Mouse (Mus musculus) yolk sac, embryonic 10.5 days (tissue): ENCODE measurements around the gene Gm20388.

Source experiments
- DNase-seq: peaks from one replicate; pipeline ENCODE4 v3.0.0-alpha.2; 2017; ENCODE audit warnings: low spot score

The Gm20388 gene

DNA sequence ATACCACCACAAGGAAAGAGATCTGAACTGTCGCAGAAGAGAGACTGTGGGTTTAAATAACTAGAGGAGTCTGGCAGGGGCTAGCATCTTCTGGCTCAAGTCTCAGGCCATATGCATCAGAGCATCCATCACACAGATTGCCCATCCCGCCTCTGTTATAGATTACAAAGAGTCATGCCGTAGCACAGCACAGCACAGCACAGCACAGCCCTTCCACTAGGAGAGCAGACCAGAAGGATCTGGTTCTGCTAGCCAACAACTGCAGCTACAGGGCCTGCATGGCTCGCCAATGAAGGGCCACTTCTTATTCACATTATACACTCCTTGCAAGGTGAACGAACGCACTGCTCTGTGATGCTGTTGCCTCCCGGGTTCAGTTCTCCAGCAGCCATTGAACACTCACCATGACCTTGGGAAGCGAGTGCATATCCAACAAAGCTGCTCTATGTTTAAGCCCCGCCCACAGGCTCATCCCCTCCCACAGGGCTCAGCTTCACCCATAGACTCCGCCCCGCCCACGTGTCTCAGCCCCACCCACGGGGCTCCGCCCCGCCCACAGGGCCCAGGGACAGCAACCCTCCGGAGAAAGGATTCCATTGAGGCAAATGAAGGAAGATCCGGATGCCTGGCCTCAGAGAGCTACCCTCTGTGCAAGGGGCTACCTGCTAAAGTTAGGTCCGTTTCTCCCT is 3771.6 kb downstream of the Gm20388 start:
- peak; percentile 87 for DNase-seq

DNA sequence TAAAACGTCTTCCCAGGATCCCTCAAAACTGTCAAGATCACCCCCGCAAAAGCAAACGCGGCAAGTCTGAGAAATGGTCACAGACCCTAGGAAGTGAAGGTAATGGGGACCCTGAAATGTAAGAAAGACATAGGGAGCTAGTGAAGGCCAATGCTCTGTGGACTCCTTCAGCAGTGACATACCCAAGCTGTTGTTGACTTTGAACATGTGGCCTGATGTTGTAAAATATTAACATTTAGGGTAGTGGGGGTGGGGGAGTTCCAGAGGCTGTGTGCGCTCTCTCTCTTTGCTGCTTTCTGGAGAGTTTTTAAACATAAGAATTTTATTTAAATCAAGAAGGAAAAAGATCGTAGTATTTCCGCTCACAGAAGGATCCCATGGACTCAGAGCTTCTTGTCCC is 3772.7 kb downstream of the Gm20388 start:
- DNase-seq = peak; percentile 67

- DNase-seq = no peak
Measured at GRCm38 (mm10) chr8:123684806-123685205, 3774.2 kb downstream of the Gm20388 start.

GRCm38 (mm10) chr8:123685477-123685876 is 3774.8 kb downstream of the Gm20388 start:
- DNase-seq = no peak

- DNase-seq = no peak
Measured at GRCm38 (mm10) chr8:123687826-123688225, 3777.2 kb downstream of the Gm20388 start.

- DNase-seq = no peak
Measured at GRCm38 (mm10) chr8:123692165-123692962, 3781.7 kb downstream of the Gm20388 start.

GRCm38 (mm10) chr8:123696167-123696566 is 3785.5 kb downstream of the Gm20388 start:
- peak; percentile 53 for DNase-seq

- no peak for DNase-seq
Measured at GRCm38 (mm10) chr8:123697329-123697728, 3786.7 kb downstream of the Gm20388 start.

- no peak for DNase-seq
Measured at GRCm38 (mm10) chr8:123700399-123701070, 3789.9 kb downstream of the Gm20388 start.

DNA sequence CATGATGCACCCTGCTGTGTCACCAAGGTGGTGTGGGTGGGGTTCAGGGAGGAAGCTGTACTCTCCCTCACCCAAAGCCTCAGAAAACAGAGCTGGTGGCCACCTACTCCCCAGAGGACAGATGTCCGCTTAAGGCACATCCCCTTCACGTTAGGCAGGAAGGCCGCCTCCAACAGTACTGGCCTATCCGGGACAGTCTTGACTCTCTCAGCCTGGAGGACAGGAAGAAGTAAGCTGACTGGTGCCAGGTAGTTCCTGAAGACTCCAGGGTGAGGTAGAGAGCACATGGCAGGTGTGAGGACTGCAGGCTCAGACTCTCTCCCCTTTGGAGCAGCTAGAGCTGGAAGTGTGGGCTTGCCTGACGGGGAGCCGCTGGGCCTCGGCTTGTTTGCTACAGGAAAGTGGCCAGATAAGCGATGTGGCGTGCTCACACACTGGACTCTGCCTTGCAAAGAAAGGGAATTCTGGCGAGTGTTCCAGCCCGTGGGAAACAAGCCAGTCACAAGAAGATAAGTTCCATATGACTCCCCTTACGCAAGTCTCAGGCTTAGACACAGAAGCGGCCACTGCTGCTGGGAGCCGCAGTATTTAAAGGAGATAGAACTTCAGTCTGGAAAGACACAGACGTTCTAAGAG is 3791.4 kb downstream of the Gm20388 start:
- peak; percentile 76 for DNase-seq

DNA sequence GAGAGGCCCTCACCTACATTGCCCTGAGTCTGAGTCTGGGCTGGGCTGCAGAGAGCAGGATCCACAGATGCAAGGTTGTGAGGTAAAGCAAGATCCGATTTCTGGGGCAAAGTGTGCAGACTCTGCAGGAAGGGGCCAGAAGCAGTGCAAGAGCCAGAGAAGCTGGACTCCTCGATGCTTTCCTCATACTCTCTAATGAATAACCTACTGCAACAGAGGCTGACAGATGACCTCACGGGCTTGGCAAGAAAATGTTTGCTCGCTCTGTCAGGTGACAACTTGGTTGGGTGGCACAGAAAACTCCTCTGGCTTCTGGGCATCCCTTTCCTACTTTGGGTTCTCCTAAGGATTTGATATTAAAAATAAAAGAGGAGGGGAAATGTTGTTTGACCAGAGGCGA is 3794.7 kb downstream of the Gm20388 start:
- DNase-seq = no peak

- DNase-seq = no peak
Measured at GRCm38 (mm10) chr8:123707137-123707536, 3796.5 kb downstream of the Gm20388 start.

- DNase-seq = peak; percentile 46
Measured at GRCm38 (mm10) chr8:123708729-123709128, 3798.1 kb downstream of the Gm20388 start.

DNA sequence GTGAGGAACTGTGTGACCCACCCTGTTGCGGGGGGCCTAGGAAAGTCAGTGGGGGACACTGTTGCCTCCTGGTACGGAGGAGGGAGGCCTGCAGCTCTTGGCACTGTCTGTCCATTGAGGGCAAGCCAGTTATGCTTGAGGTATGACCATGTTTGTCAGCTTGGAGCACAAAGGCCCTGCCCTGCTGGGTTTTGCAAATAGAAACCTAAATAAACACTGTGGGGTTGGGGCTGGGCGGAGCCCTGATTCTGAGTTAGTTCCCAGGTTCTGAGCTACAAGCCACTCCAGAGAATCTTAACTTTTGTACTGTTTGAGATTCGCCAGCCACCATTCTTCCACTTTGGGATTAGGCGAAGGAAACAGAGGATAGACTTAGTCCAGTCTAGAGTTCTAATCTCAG is 3799.7 kb downstream of the Gm20388 start:
- no peak for DNase-seq

- DNase-seq = no peak
Measured at GRCm38 (mm10) chr8:123714451-123714850, 3803.8 kb downstream of the Gm20388 start.

- DNase-seq = no peak
Measured at GRCm38 (mm10) chr8:123715916-123716592, 3805.4 kb downstream of the Gm20388 start.

GRCm38 (mm10) chr8:123717104-123717503 is 3806.5 kb downstream of the Gm20388 start:
- no peak for DNase-seq

GRCm38 (mm10) chr8:123717516-123718490 is 3807.2 kb downstream of the Gm20388 start:
- DNase-seq = peak; percentile 87

DNA sequence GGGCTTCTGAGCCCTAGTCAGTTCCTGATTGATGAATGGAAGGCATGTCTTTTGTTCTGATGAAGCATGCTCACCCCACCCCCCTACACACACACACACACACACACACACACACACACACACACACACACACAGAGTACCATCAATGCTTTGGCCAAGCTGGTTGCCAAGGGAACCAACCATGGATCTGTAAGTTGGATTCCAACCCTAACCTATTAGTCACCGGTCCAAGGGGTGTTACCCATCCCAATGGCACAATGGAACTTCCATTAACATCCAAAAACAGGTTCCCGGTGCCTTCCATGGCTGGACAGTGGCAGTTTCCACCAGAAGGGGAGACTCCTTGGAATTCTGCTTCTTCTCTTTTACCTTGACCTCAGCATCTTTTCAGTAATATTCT is 3808.1 kb downstream of the Gm20388 start:
- no peak for DNase-seq

DNA sequence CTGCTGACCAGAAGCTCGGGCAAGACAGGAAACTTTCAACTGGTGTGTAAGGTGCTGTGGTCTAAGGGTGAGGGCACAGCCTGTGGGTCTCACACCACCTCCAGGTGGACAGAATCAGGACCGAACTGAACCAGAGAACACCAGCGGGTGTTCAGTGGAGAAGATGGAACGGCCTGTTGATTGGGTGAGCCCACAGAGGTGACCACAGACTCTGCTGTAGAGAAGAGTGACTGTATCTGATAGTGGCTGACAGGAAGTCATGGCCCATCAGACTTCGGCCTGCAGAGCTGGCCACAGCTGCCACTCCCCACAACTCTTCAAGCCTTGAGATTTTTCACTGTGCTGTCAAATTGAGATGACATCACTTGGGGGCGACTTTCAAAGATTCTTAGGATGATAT is 3808.6 kb downstream of the Gm20388 start:
- no peak for DNase-seq

DNA sequence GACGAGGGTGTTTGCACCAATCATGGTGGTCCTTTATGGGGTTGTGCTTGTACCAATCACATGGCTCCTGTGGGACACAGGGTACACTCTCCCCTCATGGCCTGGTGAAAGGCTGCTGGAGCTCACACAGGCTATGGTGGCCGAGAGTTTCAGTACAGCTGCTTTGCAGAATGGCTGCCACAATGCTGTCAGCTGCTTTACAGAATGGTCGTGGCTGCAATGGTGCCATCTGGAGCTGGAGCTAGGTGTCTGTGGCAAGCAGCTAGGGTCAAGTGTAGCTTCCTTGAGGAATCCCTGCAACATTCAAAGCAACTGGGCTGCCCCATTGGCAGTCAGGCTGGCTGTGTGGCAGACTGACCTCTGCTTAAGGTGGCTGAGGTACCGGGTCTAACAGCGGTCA is 3809.2 kb downstream of the Gm20388 start:
- DNase-seq = no peak
